Mouse (Mus musculus): ENCODE data around the gene Ftsj3. TPM values are rescaled to one million over a fixed set of nuclear protein-coding genes. Genes with fewer than 3 reads are reported as not detected.
"Not testable (repeated sequence)": the region's sequence is repeated elsewhere in the genome, so short reads cannot be mapped to it uniquely, and the experiment has no call there.

Ftsj3 gene
- total RNA-seq, 4 experiments from 2014 or later = 24.2 to 34.4 (median 29.6) TPM

- DNase-seq (ENCODE audit: low spot score in 2 of 2) = no peak
These were observed 53.8 kb downstream of the Ftsj3 start, which contains the start of gene Strada for GRCm38 (mm10) chr11:106202123-106202465. TSS of gene Strada (minus strand) at chr11:106202168.

GRCm38 (mm10) chr11:106201337-106202122 is 54.3 kb downstream of the Ftsj3 start:
- no peak for DNase-seq (ENCODE audit: low spot score in 2 of 2)

- DNase-seq (ENCODE audit: low spot score in 2 of 2) = no peak
These were observed 55.1 kb downstream of the Ftsj3 start for GRCm38 (mm10) chr11:106200756-106201155.

GRCm38 (mm10) chr11:106199997-106200396 is 55.9 kb downstream of the Ftsj3 start:
- DNase-seq (ENCODE audit: low spot score in 2 of 2) = not testable (repeated sequence)

Other genes starting within 250 kb of the Ftsj3 start
- 1 to 10 TPM; 1.9 to 2.6 (median 2.2) TPM for gene Kcnh6, start 248.0 kb downstream of the Ftsj3 start, total RNA-seq (2022)
- 100 to 1,000 TPM; 126 to 137 (median 132) TPM for gene Dcaf7, start 219.2 kb downstream of the Ftsj3 start, total RNA-seq (2022)
- 10 to 100 TPM; 16.1 to 18.2 (median 17.2) TPM for gene Taco1, start 190.0 kb downstream of the Ftsj3 start, total RNA-seq (2022)
- gene Map3k3, start 171.5 kb downstream of the Ftsj3 start, total RNA-seq (2022) = 10 to 100 TPM; 28.2 to 31.8 (median 28.7) TPM
- gene Gm10840, start 95.2 kb downstream of the Ftsj3 start, total RNA-seq (2022) = 1 to 10 TPM in 1 of 4 experiments, not detected in 3; 1.7 TPM
- gene Limd2, start 95.2 kb downstream of the Ftsj3 start, total RNA-seq (2022) = 10 to 100 TPM; 79.3 to 90.2 (median 86.9) TPM
- 10 to 100 TPM; 29.0 to 34.0 (median 30.3) TPM for gene Strada, start 53.9 kb downstream of the Ftsj3 start, total RNA-seq (2022)
- gene Ccdc47, start 39.7 kb downstream of the Ftsj3 start, total RNA-seq (2022) = 10 to 100 TPM; 83.3 to 93.9 (median 86.2) TPM
- 10 to 100 TPM; 64.8 to 69.6 (median 68.7) TPM for gene Ddx42, start 39.2 kb downstream of the Ftsj3 start, total RNA-seq (2022)
- 100 to 1,000 TPM; 185 to 217 (median 197) TPM for gene Psmc5, start 75 bp upstream of the Ftsj3 start, total RNA-seq (2022)
- gene Smarcd2, start 16.9 kb upstream of the Ftsj3 start, total RNA-seq (2022) = 10 to 100 TPM; 12.2 to 20.5 (median 19.4) TPM
- under 1 TPM in 3 of 4 experiments, not detected in 1; 0.14 to 0.17 (median 0.16) TPM for gene Tcam1, start 20.6 kb upstream of the Ftsj3 start, total RNA-seq (2022)
- gene Gh, start 45.8 kb upstream of the Ftsj3 start, total RNA-seq (2022) = 10 to 100 TPM in 1 of 4 experiments, 1 to 10 TPM in 1, not detected in 2; 1.1 to 16.8 TPM
- gene Cd79b, start 58.7 kb upstream of the Ftsj3 start, total RNA-seq (2022) = under 1 TPM in 2 of 4 experiments, not detected in 2; 0.26 to 0.93 TPM
- gene Scn4a, start 97.2 kb upstream of the Ftsj3 start, total RNA-seq (2022) = under 1 TPM in 3 of 4 experiments, not detected in 1; 0.04 to 0.43 (median 0.11) TPM
- not detected for gene Prr29, start 109.4 kb upstream of the Ftsj3 start, total RNA-seq (2022)
- gene Icam2, start 132.0 kb upstream of the Ftsj3 start, total RNA-seq (2022) = 1 to 10 TPM; 2.0 to 2.3 (median 2.2) TPM
- gene Ern1, start 231.8 kb upstream of the Ftsj3 start, total RNA-seq (2022) = 10 to 100 TPM in 1 of 4 experiments, 1 to 10 TPM in 3; 8.2 to 10.5 (median 9.2) TPM

All from left cerebral cortex, adult 8-10 months (tissue).